Mouse (Mus musculus): ENCODE measurements around the gene Msmb. TPM values are rescaled to one million over a fixed set of nuclear protein-coding genes. Genes with fewer than 3 reads are reported as not detected.
"Not testable (repeated sequence)": the region's sequence is repeated elsewhere in the genome, so short reads cannot be mapped to it uniquely, and the experiment has no call there.

The Msmb gene
- polyA plus RNA-seq, 1 experiment = not detected

- no peak overlapping the region for H3K4me2 ChIP-seq (ENCODE audit: low read depth)
- no peak for TF ChIP-seq E2F4 (IDR thresholded peaks at IDR 0.05; ENCODE audit: insufficient read depth)
- TF ChIP-seq TCF3 (IDR thresholded peaks at IDR 0.05; ENCODE audit: insufficient read length, low read depth) = no peak
- TF ChIP-seq MAX (IDR thresholded peaks at IDR 0.05; ENCODE audit: low read depth) = no peak
- no peak for TF ChIP-seq POLR2AphosphoS2 (IDR thresholded peaks at IDR 0.05; ENCODE audit: insufficient read length, low read depth)
- no peak for TF ChIP-seq CEBPB (IDR thresholded peaks at IDR 0.05; ENCODE audit: insufficient read depth, poor library complexity, severe bottlenecking)
- TF ChIP-seq POLR2A (IDR thresholded peaks at IDR 0.05; ENCODE audit: insufficient read length, low read depth) = no peak
- TF ChIP-seq MYOG (IDR thresholded peaks at IDR 0.05; ENCODE audit: control insufficient read depth in 1 of 3, insufficient read depth in 1 of 3, insufficient read length in 2 of 3, low read depth in 2 of 3) = no peak
- TF ChIP-seq USF1 (IDR thresholded peaks at IDR 0.05; ENCODE audit: low read depth) = no peak
- TF ChIP-seq TCF12 (IDR thresholded peaks at IDR 0.05; ENCODE audit: insufficient read depth, poor library complexity, severe bottlenecking) = no peak
- peaks cover 59% of the 10 kb centered on the region for H3K36me3 ChIP-seq (ENCODE audit: control insufficient read depth, insufficient read depth)
- H3K4me3 ChIP-seq = no peak overlapping the region
- no peaks in the 10 kb centered on the region for H3K79me2 ChIP-seq (ENCODE audit: control insufficient read depth, insufficient read depth)
- no peak overlapping the region for H3ac ChIP-seq (ENCODE audit: control insufficient read depth, insufficient read length)
- H3K27me3 ChIP-seq (ENCODE audit: control insufficient read depth, insufficient read depth, insufficient read length) = no peaks in the 10 kb centered on the region
Measured at GRCm38 (mm10) chr14:32097691-32098090, 44.1 kb upstream of the Msmb start.

- Histone ChIP-seq H3K79me2 (ENCODE audit: control insufficient read depth, insufficient read depth) (no peaks in the 10 kb centered on the region), H3K27me3 (ENCODE audit: control insufficient read depth, insufficient read depth, insufficient read length) (no peaks in the 10 kb centered on the region), H3K36me3 (ENCODE audit: control insufficient read depth, insufficient read depth) (peaks cover 54% of the 10 kb centered on the region), H3ac (ENCODE audit: control insufficient read depth, insufficient read length) (no peak overlapping the region), H3K4me2 (ENCODE audit: low read depth) (no peak overlapping the region), H3K4me3 (no peak overlapping the region)
- TF ChIP-seq USF1 (IDR thresholded peaks at IDR 0.05; ENCODE audit: low read depth) (no peak), E2F4 (IDR thresholded peaks at IDR 0.05; ENCODE audit: insufficient read depth) (no peak), SRF (IDR thresholded peaks at IDR 0.05; ENCODE audit: control insufficient read depth, insufficient read length, low read depth) (no peak), MAX (IDR thresholded peaks at IDR 0.05; ENCODE audit: low read depth) (no peak), MYOD1 (IDR thresholded peaks at IDR 0.05; ENCODE audit: control insufficient read depth in 1 of 3, insufficient read length in 2 of 3, low read depth in 2 of 3) (no peak), POLR2AphosphoS2 (IDR thresholded peaks at IDR 0.05; ENCODE audit: insufficient read length, low read depth) (no peak), POLR2A (IDR thresholded peaks at IDR 0.05; ENCODE audit: insufficient read length, low read depth) (no peak), CEBPB (IDR thresholded peaks at IDR 0.05; ENCODE audit: insufficient read depth, poor library complexity, severe bottlenecking) (no peak), TCF3 (IDR thresholded peaks at IDR 0.05; ENCODE audit: insufficient read length, low read depth) (no peak), TCF12 (IDR thresholded peaks at IDR 0.05; ENCODE audit: insufficient read depth, poor library complexity, severe bottlenecking) (no peak), REST (IDR thresholded peaks at IDR 0.05; ENCODE audit: insufficient read depth, insufficient read length) (no peak)
Measured at GRCm38 (mm10) chr14:32098951-32099350, 42.9 kb upstream of the Msmb start.

- Histone ChIP-seq H3K27me3 (ENCODE audit: control insufficient read depth, insufficient read depth, insufficient read length) (no peaks in the 10 kb centered on the region), H3K4me2 (ENCODE audit: low read depth) (no peak overlapping the region), H3K36me3 (ENCODE audit: control insufficient read depth, insufficient read depth) (peaks cover 23% of the 10 kb centered on the region), H3K4me3 (no peak overlapping the region), H3ac (ENCODE audit: control insufficient read depth, insufficient read length) (no peak overlapping the region), H3K79me2 (ENCODE audit: control insufficient read depth, insufficient read depth) (no peaks in the 10 kb centered on the region)
- TF ChIP-seq TCF3 (IDR thresholded peaks at IDR 0.05; ENCODE audit: insufficient read length, low read depth) (no peak), POLR2A (IDR thresholded peaks at IDR 0.05; ENCODE audit: insufficient read length, low read depth) (no peak), TCF12 (IDR thresholded peaks at IDR 0.05; ENCODE audit: insufficient read depth, poor library complexity, severe bottlenecking) (no peak), MYOG (IDR thresholded peaks at IDR 0.05; ENCODE audit: control insufficient read depth in 1 of 3, insufficient read depth in 1 of 3, insufficient read length in 2 of 3, low read depth in 2 of 3) (no peak), REST (IDR thresholded peaks at IDR 0.05; ENCODE audit: insufficient read depth, insufficient read length) (no peak), USF1 (IDR thresholded peaks at IDR 0.05; ENCODE audit: low read depth) (no peak)
Measured at GRCm38 (mm10) chr14:32103556-32103955, 38.3 kb upstream of the Msmb start.

- Histone ChIP-seq H3K27me3 (ENCODE audit: control insufficient read depth, insufficient read depth, insufficient read length) (no peaks in the 10 kb centered on the region), H3K79me2 (ENCODE audit: control insufficient read depth, insufficient read depth) (no peaks in the 10 kb centered on the region), H3K36me3 (ENCODE audit: control insufficient read depth, insufficient read depth) (peaks cover 4% of the 10 kb centered on the region), H3ac (ENCODE audit: control insufficient read depth, insufficient read length) (no peak overlapping the region), H3K4me2 (ENCODE audit: low read depth) (no peak overlapping the region), H3K4me3 (no peak overlapping the region)
- TF ChIP-seq POLR2AphosphoS2 (IDR thresholded peaks at IDR 0.05; ENCODE audit: insufficient read length, low read depth) (no peak), MAX (IDR thresholded peaks at IDR 0.05; ENCODE audit: low read depth) (no peak), TCF3 (IDR thresholded peaks at IDR 0.05; ENCODE audit: insufficient read length, low read depth) (no peak), SRF (IDR thresholded peaks at IDR 0.05; ENCODE audit: control insufficient read depth, insufficient read length, low read depth) (no peak), POLR2A (IDR thresholded peaks at IDR 0.05; ENCODE audit: insufficient read length, low read depth) (no peak), E2F4 (IDR thresholded peaks at IDR 0.05; ENCODE audit: insufficient read depth) (no peak), USF1 (IDR thresholded peaks at IDR 0.05; ENCODE audit: low read depth) (no peak), MYOD1 (IDR thresholded peaks at IDR 0.05; ENCODE audit: control insufficient read depth in 1 of 3, insufficient read length in 2 of 3, low read depth in 2 of 3) (no peak), TCF12 (IDR thresholded peaks at IDR 0.05; ENCODE audit: insufficient read depth, poor library complexity, severe bottlenecking) (no peak), CEBPB (IDR thresholded peaks at IDR 0.05; ENCODE audit: insufficient read depth, poor library complexity, severe bottlenecking) (no peak), REST (IDR thresholded peaks at IDR 0.05; ENCODE audit: insufficient read depth, insufficient read length) (no peak), MYOG (IDR thresholded peaks at IDR 0.05; ENCODE audit: control insufficient read depth in 1 of 3, insufficient read depth in 1 of 3, insufficient read length in 2 of 3, low read depth in 2 of 3) (no peak)
Measured at GRCm38 (mm10) chr14:32105663-32106062, 36.2 kb upstream of the Msmb start.

GRCm38 (mm10) chr14:32106911-32107310, 34.9 kb upstream of the Msmb start:
- Histone ChIP-seq H3K27me3 (ENCODE audit: control insufficient read depth, insufficient read depth, insufficient read length) (no peaks in the 10 kb centered on the region), H3ac (ENCODE audit: control insufficient read depth, insufficient read length) (no peak overlapping the region), H3K4me2 (ENCODE audit: low read depth) (no peak overlapping the region), H3K36me3 (ENCODE audit: control insufficient read depth, insufficient read depth) (no peaks in the 10 kb centered on the region), H3K4me3 (no peak overlapping the region), H3K79me2 (ENCODE audit: control insufficient read depth, insufficient read depth) (no peaks in the 10 kb centered on the region)
- TF ChIP-seq REST (IDR thresholded peaks at IDR 0.05; ENCODE audit: insufficient read depth, insufficient read length) (no peak), MAX (IDR thresholded peaks at IDR 0.05; ENCODE audit: low read depth) (no peak), POLR2AphosphoS2 (IDR thresholded peaks at IDR 0.05; ENCODE audit: insufficient read length, low read depth) (no peak), E2F4 (IDR thresholded peaks at IDR 0.05; ENCODE audit: insufficient read depth) (no peak), TCF12 (IDR thresholded peaks at IDR 0.05; ENCODE audit: insufficient read depth, poor library complexity, severe bottlenecking) (no peak), CEBPB (IDR thresholded peaks at IDR 0.05; ENCODE audit: insufficient read depth, poor library complexity, severe bottlenecking) (no peak), POLR2A (IDR thresholded peaks at IDR 0.05; ENCODE audit: insufficient read length, low read depth) (no peak), MYOD1 (IDR thresholded peaks at IDR 0.05; ENCODE audit: control insufficient read depth in 1 of 3, insufficient read length in 2 of 3, low read depth in 2 of 3) (no peak), USF1 (IDR thresholded peaks at IDR 0.05; ENCODE audit: low read depth) (no peak), TCF3 (IDR thresholded peaks at IDR 0.05; ENCODE audit: insufficient read length, low read depth) (no peak), MYOG (IDR thresholded peaks at IDR 0.05; ENCODE audit: control insufficient read depth in 1 of 3, insufficient read depth in 1 of 3, insufficient read length in 2 of 3, low read depth in 2 of 3) (no peak), SRF (IDR thresholded peaks at IDR 0.05; ENCODE audit: control insufficient read depth, insufficient read length, low read depth) (no peak)

- H3ac ChIP-seq (ENCODE audit: control insufficient read depth, insufficient read length); H3K79me2 ChIP-seq (ENCODE audit: control insufficient read depth, insufficient read depth); H3K36me3 ChIP-seq (ENCODE audit: control insufficient read depth, insufficient read depth); H3K27me3 ChIP-seq (ENCODE audit: control insufficient read depth, insufficient read depth, insufficient read length); H3K4me2 ChIP-seq (ENCODE audit: low read depth); H3K4me3 ChIP-seq: not testable (repeated sequence)
Measured at GRCm38 (mm10) chr14:32112124-32112523, 29.7 kb upstream of the Msmb start.
